Mouse (Mus musculus) lung, embryonic 15.5 days (tissue): Measurements from ENCODE around the gene Igsf21. TPM values are rescaled to one million over a fixed set of nuclear protein-coding genes. Genes with fewer than 3 reads are reported as not detected.

Source experiments
- ATAC-seq: fragments of 200-750 bp; cut with Nextera tagmentation; 2 replicates; pipeline ENCODE4 v1.8.0; 2017; ENCODE audit warnings: moderate number of reproducible peaks, borderline replicate concordance; ENCODE audit not compliant: low FRiP score, low TSS enrichment; ENCODE audit errors: extremely low read depth
- H3K27ac ChIP-seq: fragments of 300-500 bp; sonication (generic); 2 replicates; pipeline ENCODE4 v1.5.1; 2015; ENCODE audit warnings: moderate library complexity, mild to moderate bottlenecking, inconsistent platforms
- H3K27me3 ChIP-seq: fragments of 300-500 bp; sonication (generic); 2 replicates; pipeline ENCODE4 v1.6.1; 2015; ENCODE audit warnings: inconsistent platforms
- H3K36me3 ChIP-seq: fragments of 300-500 bp; sonication (generic); 2 replicates; pipeline ENCODE4 v1.6.1; 2015; ENCODE audit warnings: inconsistent platforms
- H3K4me1 ChIP-seq: fragments of 300-500 bp; sonication (generic); 2 replicates; pipeline ENCODE4 v1.6.1; 2015; ENCODE audit warnings: inconsistent platforms
- H3K4me2 ChIP-seq: fragments of 300-500 bp; sonication (generic); 2 replicates; pipeline ENCODE4 v1.6.1; 2015; ENCODE audit warnings: inconsistent platforms, mild to moderate bottlenecking, moderate library complexity
- H3K4me3 ChIP-seq: fragments of 300-500 bp; sonication (generic); 2 replicates; pipeline ENCODE4 v1.5.1; 2015; ENCODE audit warnings: mild to moderate bottlenecking, inconsistent platforms
- H3K9ac ChIP-seq: fragments of 300-500 bp; sonication (generic); 2 replicates; pipeline ENCODE4 v1.6.1; 2015; ENCODE audit warnings: inconsistent platforms
- H3K9me3 ChIP-seq: fragments of 300-500 bp; sonication (generic); 2 replicates; pipeline ENCODE4 v1.6.1; 2016; ENCODE audit warnings: inconsistent platforms
- WGBS: fragments of 180-500 bp; shearing (Covaris S2); methylation state at CpG from one replicate; pipeline ENCODE4 v1.1.7; 2015; 5-methylcytosine and 5-hydroxymethylcytosine counted together
- polyA plus RNA-seq: library from polyadenylated mRNA; unstranded; fragments of >200 nt; fragmentation: Nextera tagmentation; extraction: Ambion mirVana; gene quantifications from 2 replicates; pipeline ENCODE4 v1.2.1, GENCODE M21; 2015

The Igsf21 gene
- polyA plus RNA-seq, 1 experiment from 2014 or later, result 0.39 TPM

- Histone ChIP-seq H3K36me3 (no peaks in the 10 kb centered on the region), H3K4me3 (no peak overlapping the region), H3K9me3 (no peaks in the 10 kb centered on the region), H3K27ac (no peak overlapping the region), H3K9ac (no peak overlapping the region), H3K4me2 (no peak overlapping the region), H3K4me1 (peaks cover 6% of the 10 kb centered on the region; the same call in 1 of the 2 replicates), H3K27me3 (no peaks in the 10 kb centered on the region)
- WGBS, result 18% methylated on average over 14 of the region's 14 CpGs
- no peak; the same call in 1 of the 2 replicates for ATAC-seq
These were observed 32.2 kb downstream of the Igsf21 start for GRCm38 (mm10) chr4:140214406-140214805.

- Histone ChIP-seq H3K4me2 (no peak overlapping the region), H3K9me3 (no peaks in the 10 kb centered on the region), H3K4me1 (peaks cover 6% of the 10 kb centered on the region; the same call in 1 of the 2 replicates), H3K27me3 (no peaks in the 10 kb centered on the region), H3K9ac (no peak overlapping the region), H3K27ac (no peak overlapping the region), H3K36me3 (no peaks in the 10 kb centered on the region), H3K4me3 (no peak overlapping the region)
- ATAC-seq, result no peak
- 64% methylated on average over 11 of the region's 11 CpGs for WGBS
These were observed 36.3 kb downstream of the Igsf21 start for GRCm38 (mm10) chr4:140210129-140210890.

- H3K4me1 ChIP-seq, result no peaks in the 10 kb centered on the region
- H3K4me3 ChIP-seq, result no peak overlapping the region
- no peaks in the 10 kb centered on the region for H3K36me3 ChIP-seq
- H3K27me3 ChIP-seq, result no peaks in the 10 kb centered on the region
- no peak overlapping the region for H3K9ac ChIP-seq
- no peaks in the 10 kb centered on the region for H3K9me3 ChIP-seq
- ATAC-seq, result no peak; the same call in 1 of the 2 replicates
- WGBS, result 43% methylated on average over 12 of the region's 12 CpGs
- no peak overlapping the region for H3K4me2 ChIP-seq
- H3K27ac ChIP-seq, result no peak overlapping the region
These were observed 40.8 kb downstream of the Igsf21 start for GRCm38 (mm10) chr4:140205811-140206231.

- 74% methylated on average over 10 of the region's 10 CpGs for WGBS
- H3K36me3 ChIP-seq, result no peaks in the 10 kb centered on the region
- H3K9me3 ChIP-seq, result no peaks in the 10 kb centered on the region
- no peak for ATAC-seq
- no peak overlapping the region for H3K4me2 ChIP-seq
- H3K27me3 ChIP-seq, result no peaks in the 10 kb centered on the region
- no peak overlapping the region for H3K4me3 ChIP-seq
- no peak overlapping the region for H3K9ac ChIP-seq
- no peak overlapping the region for H3K27ac ChIP-seq
- no peaks in the 10 kb centered on the region for H3K4me1 ChIP-seq
These were observed 41.8 kb downstream of the Igsf21 start for GRCm38 (mm10) chr4:140204775-140205174.

- H3K9me3 ChIP-seq, result no peaks in the 10 kb centered on the region
- no peaks in the 10 kb centered on the region for H3K27me3 ChIP-seq
- H3K9ac ChIP-seq, result no peak overlapping the region
- H3K4me2 ChIP-seq, result no peak overlapping the region
- peak; percentile 50; the same call in 1 of the 2 replicates for ATAC-seq
- H3K27ac ChIP-seq, result no peak overlapping the region
- no peak overlapping the region for H3K4me3 ChIP-seq
- no peaks in the 10 kb centered on the region for H3K36me3 ChIP-seq
- no peaks in the 10 kb centered on the region for H3K4me1 ChIP-seq
- WGBS, result 56% methylated on average over 12 of the region's 12 CpGs
These were observed 42.8 kb downstream of the Igsf21 start for GRCm38 (mm10) chr4:140203696-140204272.

- Histone ChIP-seq H3K9ac (no peak overlapping the region), H3K36me3 (no peaks in the 10 kb centered on the region), H3K27me3 (no peaks in the 10 kb centered on the region), H3K4me3 (no peak overlapping the region), H3K27ac (no peak overlapping the region), H3K4me2 (no peak overlapping the region), H3K4me1 (no peaks in the 10 kb centered on the region), H3K9me3 (no peaks in the 10 kb centered on the region)
- 52% methylated on average over 6 of the region's 6 CpGs for WGBS
- no peak for ATAC-seq
These were observed 44.4 kb downstream of the Igsf21 start for GRCm38 (mm10) chr4:140202196-140202595.

- no peak for ATAC-seq
- 0 out of 2 replicates have a peak, but pooled peaks cover 3% of the 10 kb centered on the region for H3K27me3 ChIP-seq
- no peak overlapping the region for H3K4me3 ChIP-seq
- no peaks in the 10 kb centered on the region for H3K9me3 ChIP-seq
- no peak overlapping the region for H3K4me2 ChIP-seq
- H3K9ac ChIP-seq, result no peak overlapping the region
- WGBS, result 40% methylated on average over 14 of the region's 14 CpGs
- H3K4me1 ChIP-seq, result no peaks in the 10 kb centered on the region
- H3K27ac ChIP-seq, result no peak overlapping the region
- H3K36me3 ChIP-seq, result no peaks in the 10 kb centered on the region
These were observed 46.3 kb downstream of the Igsf21 start for GRCm38 (mm10) chr4:140200296-140200695.

GRCm38 (mm10) chr4:140196717-140197116 lies 49.9 kb downstream of the Igsf21 start:
- no peak for ATAC-seq
- no peak overlapping the region for H3K4me2 ChIP-seq
- no peaks in the 10 kb centered on the region for H3K9me3 ChIP-seq
- no peaks in the 10 kb centered on the region for H3K4me1 ChIP-seq
- no peaks in the 10 kb centered on the region for H3K36me3 ChIP-seq
- H3K27me3 ChIP-seq, result 0 out of 2 replicates have a peak, but pooled peaks cover 3% of the 10 kb centered on the region
- WGBS, result 42% methylated on average over 9 of the region's 9 CpGs
- no peak overlapping the region for H3K4me3 ChIP-seq
- H3K9ac ChIP-seq, result no peak overlapping the region
- no peak overlapping the region for H3K27ac ChIP-seq

- H3K27ac ChIP-seq, result no peak overlapping the region
- H3K4me3 ChIP-seq, result no peak overlapping the region
- no peak overlapping the region for H3K9ac ChIP-seq
- H3K27me3 ChIP-seq, result 0 out of 2 replicates have a peak, but pooled peaks cover 3% of the 10 kb centered on the region
- no peak for ATAC-seq
- H3K4me2 ChIP-seq, result no peak overlapping the region
- no peaks in the 10 kb centered on the region for H3K36me3 ChIP-seq
- no peaks in the 10 kb centered on the region for H3K4me1 ChIP-seq
- no peaks in the 10 kb centered on the region for H3K9me3 ChIP-seq
- 73% methylated on average over 18 of the region's 18 CpGs for WGBS
These were observed 54.1 kb downstream of the Igsf21 start for GRCm38 (mm10) chr4:140192276-140193002.

GRCm38 (mm10) chr4:140189601-140190000 lies 57.0 kb downstream of the Igsf21 start:
- no peak overlapping the region for H3K9ac ChIP-seq
- no peak overlapping the region for H3K4me2 ChIP-seq
- H3K4me3 ChIP-seq, result no peak overlapping the region
- no peak for ATAC-seq
- H3K27ac ChIP-seq, result no peak overlapping the region
- no peaks in the 10 kb centered on the region for H3K36me3 ChIP-seq
- H3K4me1 ChIP-seq, result no peaks in the 10 kb centered on the region
- H3K27me3 ChIP-seq, result no peaks in the 10 kb centered on the region
- no peaks in the 10 kb centered on the region for H3K9me3 ChIP-seq
- WGBS, result 86% methylated on average over 9 of the region's 9 CpGs

- H3K4me1 ChIP-seq, result no peaks in the 10 kb centered on the region
- no peaks in the 10 kb centered on the region for H3K9me3 ChIP-seq
- no peak overlapping the region for H3K9ac ChIP-seq
- H3K27me3 ChIP-seq, result no peaks in the 10 kb centered on the region
- 53% methylated on average over 7 of the region's 7 CpGs for WGBS
- H3K27ac ChIP-seq, result no peak overlapping the region
- no peaks in the 10 kb centered on the region for H3K36me3 ChIP-seq
- no peak for ATAC-seq
- no peak overlapping the region for H3K4me2 ChIP-seq
- no peak overlapping the region for H3K4me3 ChIP-seq
These were observed 58.0 kb downstream of the Igsf21 start for GRCm38 (mm10) chr4:140188626-140189025.
